Mouse (Mus musculus) midbrain, postnatal 0 days (tissue): ENCODE measurements around the gene Taf3. TPM values are rescaled to one million over a fixed set of nuclear protein-coding genes. Genes with fewer than 3 reads are reported as not detected.
A peak's percentile ranks its signal among the peaks of the same experiment; 100 is the strongest.

Experiments
- ATAC-seq: fragments of 200-750 bp; cut with Nextera tagmentation; 2 replicates; pipeline ENCODE4 v1.8.0; 2017; ENCODE audit warnings: moderate number of reproducible peaks, mild to moderate bottlenecking, moderate TSS enrichment, moderate library complexity; ENCODE audit not compliant: low FRiP score
- DNase-seq: peaks from one replicate; pipeline ENCODE4 v3.0.0-alpha.2; 2015; ENCODE audit warnings: low spot score
- H3K27ac ChIP-seq: fragments of 300-500 bp; sonication (generic); 2 replicates; pipeline ENCODE4 v1.5.1; 2014; ENCODE audit warnings: low read depth, mild to moderate bottlenecking, low read length, mixed read lengths
- H3K27me3 ChIP-seq: fragments of 300-500 bp; sonication (generic); 2 replicates; pipeline ENCODE4 v1.6.1; 2014; ENCODE audit warnings: low read length, control low read depth, mixed read lengths; ENCODE audit not compliant: insufficient read depth
- H3K36me3 ChIP-seq: fragments of 300-500 bp; sonication (generic); 2 replicates; pipeline ENCODE4 v1.6.1; 2014; ENCODE audit warnings: low read length, control low read depth, mixed read lengths; ENCODE audit not compliant: insufficient read depth
- H3K4me1 ChIP-seq: fragments of 300-500 bp; sonication (generic); 2 replicates; pipeline ENCODE4 v1.6.1; 2014; ENCODE audit warnings: mild to moderate bottlenecking, control low read depth, antibody characterized with exemption, low read length, mixed read lengths; ENCODE audit not compliant: insufficient read depth
- H3K4me2 ChIP-seq: fragments of 300-500 bp; sonication (generic); 2 replicates; pipeline ENCODE4 v1.6.1; 2014; ENCODE audit warnings: low read depth, mild to moderate bottlenecking, low read length, mixed read lengths; ENCODE audit not compliant: poor library complexity, severe bottlenecking
- H3K4me3 ChIP-seq: fragments of 300-500 bp; sonication (generic); 2 replicates; pipeline ENCODE4 v1.5.1; 2014; ENCODE audit warnings: low read depth, mild to moderate bottlenecking, low read length, moderate library complexity
- H3K9ac ChIP-seq: fragments of 300-500 bp; sonication (generic); replicated peaks from 2 replicates; pipeline ENCODE4 v1.6.1; 2014; ENCODE audit warnings: mild to moderate bottlenecking, low read length, moderate library complexity, mixed read lengths; ENCODE audit not compliant: poor library complexity, severe bottlenecking
- H3K9me3 ChIP-seq: fragments of 300-500 bp; sonication (generic); 2 replicates; pipeline ENCODE4 v1.6.1; 2016; ENCODE audit warnings: low read length, control low read depth
- CTCF ChIP-seq: IDR thresholded peaks from 2 replicates; pipeline ENCODE4 v1.5.1; 2016; ENCODE audit warnings: antibody characterized with exemption, mild to moderate bottlenecking
- WGBS: fragments of 180-500 bp; shearing (Covaris S2); extraction: QIAGEN DNeasy Blood & Tissue Kit; methylation state at CpG from one replicate; pipeline ENCODE4 v1.1.7; 2014; 5-methylcytosine and 5-hydroxymethylcytosine counted together
- polyA plus RNA-seq: library from polyadenylated mRNA; unstranded; fragments of >200 nt; fragmentation: Nextera tagmentation; extraction: Ambion mirVana; gene quantifications from 2 replicates; pipeline ENCODE4 v1.2.1, GENCODE M21; 2015
- total RNA-seq: library from RNA; depleted of rRNA; stranded (reverse); fragments of >200 nt; gene quantifications from 2 replicates; pipeline ENCODE4 v1.2.3, GENCODE M21; 2014; rRNA removed

Gene Taf3
- 5.1 and 5.4 TPM in 2 replicates for total RNA-seq
- polyA plus RNA-seq, result 10.3 and 10.8 TPM in 2 replicates

- Histone ChIP-seq H3K27me3 (no peaks in the 10 kb centered on the region), H3K36me3 (0 out of 2 replicates have a peak, but pooled peaks cover 2% of the 10 kb centered on the region), H3K9ac (peak within 1 kb of the TSS; percentile 71), H3K4me2 (peak within 1 kb of the TSS; percentile 91), H3K4me1 (no peaks in the 10 kb centered on the region; the same call in 1 of the 2 replicates), H3K27ac (peak within 1 kb of the TSS; percentile 74), H3K4me3 (peak within 1 kb of the TSS; percentile 67), H3K9me3 (no peaks in the 10 kb centered on the region)
- ATAC-seq, result peak; percentile 96
- WGBS, result under 1% methylated on average over 36 of the region's 36 CpGs
- peak; percentile 45 for TF ChIP-seq CTCF
- DNase-seq, result peak; percentile 96
Measured at GRCm38 (mm10) chr2:10048461-10048860, at the start of gene Taf3. Taf3 (minus strand) TSS chr2:10048596.

DNA sequence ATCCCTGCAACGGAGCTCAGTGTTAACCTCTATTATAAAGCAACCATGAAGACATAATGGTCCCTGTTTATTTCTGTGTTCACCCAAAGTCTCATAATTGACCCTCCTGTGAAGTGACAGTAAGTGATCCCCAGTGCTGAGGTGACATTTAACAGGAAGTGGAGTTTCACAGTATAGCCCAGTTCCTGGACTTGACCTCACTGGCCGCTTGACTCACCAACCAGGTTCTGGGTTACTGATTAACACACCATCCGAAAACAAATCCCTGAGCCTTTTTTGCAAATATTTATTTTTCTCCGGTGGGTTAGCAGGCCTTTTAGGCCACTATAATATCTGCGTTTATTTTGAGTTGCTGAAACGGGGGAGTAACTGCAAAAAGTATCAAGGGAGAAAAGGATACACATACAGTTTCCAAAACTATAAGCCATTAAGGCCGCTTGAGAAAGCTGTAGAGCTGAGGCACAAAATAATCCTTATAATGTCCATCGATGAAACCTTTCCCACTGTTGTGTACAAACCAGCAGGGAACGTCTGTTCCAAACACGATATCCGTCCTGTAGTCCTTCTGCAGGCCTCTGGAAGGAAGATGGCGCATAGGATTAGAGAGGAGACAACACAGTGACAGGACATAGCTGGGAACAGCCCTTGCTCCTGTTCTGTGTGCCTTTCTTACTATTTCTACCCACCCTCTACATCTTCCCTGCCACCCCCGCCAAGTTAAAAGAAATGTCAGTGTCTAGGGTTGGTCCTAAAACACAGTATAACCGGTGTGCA, 46.1 kb upstream of the Taf3 start:
- Histone ChIP-seq H3K27me3 (no peaks in the 10 kb centered on the region), H3K9ac (no peak overlapping the region), H3K4me1 (no peaks in the 10 kb centered on the region), H3K9me3 (no peaks in the 10 kb centered on the region), H3K27ac (no peak overlapping the region), H3K4me2 (no peak overlapping the region), H3K4me3 (no peak overlapping the region), H3K36me3 (peaks cover 25% of the 10 kb centered on the region)
- WGBS, result 91% methylated on average over 14 of the region's 14 CpGs
- TF ChIP-seq CTCF, result no peak
- no peak for DNase-seq
- ATAC-seq, result no peak

DNA sequence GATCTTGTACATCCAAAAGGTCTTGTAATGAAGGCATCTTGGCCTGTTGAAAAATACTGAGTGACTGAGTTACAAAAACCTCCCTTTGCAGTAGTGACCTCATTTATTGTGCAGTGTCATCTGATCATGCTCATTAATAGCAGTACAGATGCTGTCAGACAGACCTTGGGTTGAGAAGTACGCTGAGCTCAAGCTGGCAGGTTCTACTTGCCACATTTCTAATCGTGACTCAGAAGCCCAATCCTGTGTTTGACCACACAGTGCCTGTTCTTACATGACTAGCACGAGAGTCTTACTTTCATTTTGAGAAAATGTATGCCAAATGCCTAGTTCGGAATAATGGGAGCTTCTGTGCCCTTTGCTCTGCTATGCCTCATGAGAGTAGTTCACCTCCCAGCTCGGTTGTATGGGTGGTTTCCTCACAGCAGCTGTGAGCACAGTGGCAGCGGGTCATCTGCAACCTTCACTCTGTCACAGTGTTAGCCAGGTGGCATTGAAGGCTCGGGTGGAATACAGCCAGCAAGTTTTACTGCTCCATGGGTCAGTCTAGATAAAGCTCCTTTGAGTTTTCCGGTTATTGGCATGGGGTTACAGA, 39.0 kb upstream of the Taf3 start:
- Histone ChIP-seq H3K4me2 (no peak overlapping the region), H3K36me3 (peaks cover 22% of the 10 kb centered on the region), H3K9ac (no peak overlapping the region), H3K4me1 (no peaks in the 10 kb centered on the region), H3K27me3 (no peaks in the 10 kb centered on the region), H3K27ac (no peak overlapping the region), H3K4me3 (no peak overlapping the region), H3K9me3 (no peaks in the 10 kb centered on the region)
- TF ChIP-seq CTCF, result no peak
- no peak for ATAC-seq
- WGBS, result 85% methylated on average over 8 of the region's 8 CpGs
- DNase-seq, result no peak

GRCm38 (mm10) chr2:10082737-10083136, 34.3 kb upstream of the Taf3 start:
- TF ChIP-seq CTCF, result no peak
- Histone ChIP-seq H3K4me3 (no peak overlapping the region), H3K4me1 (peaks cover 23% of the 10 kb centered on the region), H3K27me3 (no peaks in the 10 kb centered on the region), H3K36me3 (peaks cover 4% of the 10 kb centered on the region; the same call in 1 of the 2 replicates), H3K4me2 (no peak overlapping the region), H3K9ac (no peak overlapping the region), H3K27ac (no peak overlapping the region), H3K9me3 (no peaks in the 10 kb centered on the region)
- ATAC-seq, result no peak
- WGBS, result 95% methylated on average over 1 of the region's 1 CpGs
- no peak for DNase-seq

- 93% methylated on average over 5 of the region's 5 CpGs for WGBS
- no peak for TF ChIP-seq CTCF
- DNase-seq (no peak), ATAC-seq (no peak)
- Histone ChIP-seq H3K27ac (no peak overlapping the region), H3K9ac (0 out of 2 replicates have a peak overlapping the region, but pooled peaks have one; percentile 70), H3K4me3 (peak overlapping the region; percentile 77; the same call in 1 of the 2 replicates), H3K9me3 (no peaks in the 10 kb centered on the region), H3K4me1 (peaks cover 27% of the 10 kb centered on the region), H3K4me2 (peak overlapping the region; percentile 72), H3K27me3 (no peaks in the 10 kb centered on the region), H3K36me3 (no peaks in the 10 kb centered on the region)
Measured at GRCm38 (mm10) chr2:10081453-10082080, 33.2 kb upstream of the Taf3 start.
